Mouse (Mus musculus): ENCODE measurements around the gene Aptx. TPM values are rescaled to one million over a fixed set of nuclear protein-coding genes. Genes with fewer than 3 reads are reported as not detected.

The Aptx gene
- polyA plus RNA-seq, 1 experiment from 2014 or later: 31.5 TPM

- no peak for ATAC-seq (replicated peaks; ENCODE audit: extremely low read depth, insufficient read depth, low FRiP score)
- Histone ChIP-seq H3K9ac (ENCODE audit: low read length) (no peak overlapping the region), H3K27me3 (ENCODE audit: control insufficient read depth, insufficient read depth, low read length) (no peaks in the 10 kb centered on the region), H3K4me3 (ENCODE audit: low read length) (no peak overlapping the region), H3K27ac (ENCODE audit: low read length) (no peak overlapping the region), H3K4me2 (ENCODE audit: low read depth, low read length) (no peak overlapping the region), H3K9me3 (replicated peaks; ENCODE audit: control insufficient read depth, low read length) (no peaks in the 10 kb centered on the region), H3K4me1 (ENCODE audit: control insufficient read depth, insufficient read depth, low read length) (no peaks in the 10 kb centered on the region; the same call in 1 of the 2 replicates), H3K36me3 (ENCODE audit: control insufficient read depth, insufficient read depth) (peaks cover 11% of the 10 kb centered on the region)
- 18% methylated on average over 3 of the region's 3 CpGs for WGBS
Observed at GRCm38 (mm10) chr4:40681908-40682307, 21.1 kb downstream of the Aptx start.

DNA sequence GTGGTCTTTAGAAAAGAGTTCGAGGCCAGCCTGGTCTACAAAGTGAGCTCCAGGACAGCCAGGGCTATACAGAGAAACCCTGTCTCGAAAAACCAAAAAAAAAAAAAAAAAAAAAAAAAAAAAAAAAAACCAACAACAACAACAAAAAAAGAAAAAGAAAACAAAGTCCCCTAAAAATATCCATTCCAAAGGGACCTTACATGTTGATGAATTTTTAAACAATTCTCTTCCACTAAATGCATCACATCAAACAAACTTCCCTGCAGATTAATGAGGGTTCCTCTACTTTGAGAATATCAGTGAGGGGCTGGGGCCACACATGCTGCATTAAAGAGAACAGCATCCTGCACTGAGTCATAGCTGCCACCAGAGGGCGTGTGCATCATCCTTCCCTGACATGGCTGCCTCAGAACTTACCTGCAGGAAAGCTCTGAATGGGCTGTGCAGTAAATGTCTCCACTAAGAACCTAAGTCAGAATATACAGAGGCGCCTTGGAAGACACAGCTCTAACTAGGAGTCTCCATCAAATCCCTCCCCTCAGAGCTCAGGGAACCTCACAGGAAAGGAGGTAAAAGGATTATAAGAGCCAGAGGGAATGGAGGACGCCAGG lies 22.6 kb downstream of the Aptx start:
- no peak overlapping the region for H3K4me3 ChIP-seq (ENCODE audit: low read length)
- H3K9me3 ChIP-seq (replicated peaks; ENCODE audit: control insufficient read depth, low read length): no peaks in the 10 kb centered on the region
- WGBS: 47% methylated on average over 5 of the region's 5 CpGs
- peaks cover 6% of the 10 kb centered on the region for H3K4me1 ChIP-seq (ENCODE audit: control insufficient read depth, insufficient read depth, low read length)
- no peaks in the 10 kb centered on the region for H3K27me3 ChIP-seq (ENCODE audit: control insufficient read depth, insufficient read depth, low read length)
- no peak for ATAC-seq (replicated peaks; ENCODE audit: extremely low read depth, insufficient read depth, low FRiP score)
- H3K9ac ChIP-seq (ENCODE audit: low read length): no peak overlapping the region
- H3K36me3 ChIP-seq (ENCODE audit: control insufficient read depth, insufficient read depth): no peaks in the 10 kb centered on the region
- H3K27ac ChIP-seq (ENCODE audit: low read length): no peak overlapping the region
- no peak overlapping the region for H3K4me2 ChIP-seq (ENCODE audit: low read depth, low read length)

DNA sequence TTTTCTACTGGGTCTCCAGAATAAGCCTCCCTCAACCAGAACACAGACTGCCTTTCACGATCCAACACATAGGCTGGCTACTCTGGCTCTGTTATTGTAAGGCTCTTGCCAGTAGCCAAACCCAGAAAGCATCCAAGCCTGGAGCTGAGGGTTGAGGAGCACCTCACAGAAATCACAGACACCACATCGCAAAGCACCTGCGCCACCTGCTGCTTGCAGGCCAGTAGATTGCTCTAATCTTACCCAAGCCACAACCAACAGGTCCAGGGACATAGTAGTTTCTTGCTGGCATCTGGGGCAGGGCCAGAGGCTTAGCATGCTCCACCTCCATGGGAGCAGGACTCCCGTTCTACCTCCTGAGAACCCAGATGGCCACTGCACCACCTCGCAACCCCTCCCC lies 25.9 kb downstream of the Aptx start:
- H3K9ac ChIP-seq (ENCODE audit: low read length): no peak overlapping the region
- ATAC-seq (replicated peaks; ENCODE audit: extremely low read depth, insufficient read depth, low FRiP score): 0 out of 2 replicates have a peak, but pooled peaks have one; percentile 45
- no peaks in the 10 kb centered on the region for H3K9me3 ChIP-seq (replicated peaks; ENCODE audit: control insufficient read depth, low read length)
- peak overlapping the region; percentile 28; the same call in 1 of the 2 replicates for H3K4me2 ChIP-seq (ENCODE audit: low read depth, low read length)
- H3K27ac ChIP-seq (ENCODE audit: low read length): no peak overlapping the region
- no peak overlapping the region for H3K4me3 ChIP-seq (ENCODE audit: low read length)
- H3K4me1 ChIP-seq (ENCODE audit: control insufficient read depth, insufficient read depth, low read length): peaks cover 6% of the 10 kb centered on the region
- WGBS: 35% methylated on average over 5 of the region's 5 CpGs
- H3K27me3 ChIP-seq (ENCODE audit: control insufficient read depth, insufficient read depth, low read length): no peaks in the 10 kb centered on the region
- no peaks in the 10 kb centered on the region for H3K36me3 ChIP-seq (ENCODE audit: control insufficient read depth, insufficient read depth)

DNA sequence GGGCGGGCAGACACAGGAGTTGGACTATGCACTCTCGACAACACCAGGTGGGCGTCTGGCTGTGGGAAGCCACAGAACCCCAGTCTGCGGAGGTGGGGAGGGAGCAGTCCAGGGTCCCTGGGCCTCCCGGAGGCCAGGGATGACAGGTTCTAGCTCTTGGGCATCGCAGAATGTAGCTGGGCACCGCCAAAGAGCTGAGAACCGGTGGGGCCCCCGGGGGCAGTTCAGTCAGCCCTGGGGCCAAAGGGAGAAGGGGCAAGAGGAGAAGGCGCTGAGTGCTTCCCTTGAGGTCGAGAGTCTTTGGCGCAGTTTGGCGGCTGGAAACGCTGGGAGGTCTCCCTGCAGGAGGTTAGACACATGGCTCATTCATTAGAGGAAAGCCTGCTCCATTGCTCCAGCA lies 26.7 kb downstream of the Aptx start:
- WGBS: 19% methylated on average over 14 of the region's 14 CpGs
- no peak for ATAC-seq (replicated peaks; ENCODE audit: extremely low read depth, insufficient read depth, low FRiP score)
- no peaks in the 10 kb centered on the region for H3K36me3 ChIP-seq (ENCODE audit: control insufficient read depth, insufficient read depth)
- H3K27ac ChIP-seq (ENCODE audit: low read length): no peak overlapping the region
- no peaks in the 10 kb centered on the region for H3K27me3 ChIP-seq (ENCODE audit: control insufficient read depth, insufficient read depth, low read length)
- H3K4me1 ChIP-seq (ENCODE audit: control insufficient read depth, insufficient read depth, low read length): peaks cover 6% of the 10 kb centered on the region
- H3K9ac ChIP-seq (ENCODE audit: low read length): 0 out of 2 replicates have a peak overlapping the region, but pooled peaks have one; percentile 25
- H3K4me3 ChIP-seq (ENCODE audit: low read length): no peak overlapping the region
- peak overlapping the region; percentile 21; the same call in 1 of the 2 replicates for H3K4me2 ChIP-seq (ENCODE audit: low read depth, low read length)
- H3K9me3 ChIP-seq (replicated peaks; ENCODE audit: control insufficient read depth, low read length): no peaks in the 10 kb centered on the region

GRCm38 (mm10) chr4:40673526-40673925 lies 29.5 kb downstream of the Aptx start:
- Histone ChIP-seq H3K4me1 (ENCODE audit: control insufficient read depth, insufficient read depth, low read length) (peaks cover 6% of the 10 kb centered on the region), H3K4me3 (ENCODE audit: low read length) (no peak overlapping the region), H3K9ac (ENCODE audit: low read length) (no peak overlapping the region), H3K9me3 (replicated peaks; ENCODE audit: control insufficient read depth, low read length) (no peaks in the 10 kb centered on the region), H3K27ac (ENCODE audit: low read length) (no peak overlapping the region), H3K36me3 (ENCODE audit: control insufficient read depth, insufficient read depth) (no peaks in the 10 kb centered on the region), H3K27me3 (ENCODE audit: control insufficient read depth, insufficient read depth, low read length) (no peaks in the 10 kb centered on the region), H3K4me2 (ENCODE audit: low read depth, low read length) (no peak overlapping the region)
- ATAC-seq (replicated peaks; ENCODE audit: extremely low read depth, insufficient read depth, low FRiP score): no peak
- 84% methylated on average over 5 of the region's 5 CpGs for WGBS

DNA sequence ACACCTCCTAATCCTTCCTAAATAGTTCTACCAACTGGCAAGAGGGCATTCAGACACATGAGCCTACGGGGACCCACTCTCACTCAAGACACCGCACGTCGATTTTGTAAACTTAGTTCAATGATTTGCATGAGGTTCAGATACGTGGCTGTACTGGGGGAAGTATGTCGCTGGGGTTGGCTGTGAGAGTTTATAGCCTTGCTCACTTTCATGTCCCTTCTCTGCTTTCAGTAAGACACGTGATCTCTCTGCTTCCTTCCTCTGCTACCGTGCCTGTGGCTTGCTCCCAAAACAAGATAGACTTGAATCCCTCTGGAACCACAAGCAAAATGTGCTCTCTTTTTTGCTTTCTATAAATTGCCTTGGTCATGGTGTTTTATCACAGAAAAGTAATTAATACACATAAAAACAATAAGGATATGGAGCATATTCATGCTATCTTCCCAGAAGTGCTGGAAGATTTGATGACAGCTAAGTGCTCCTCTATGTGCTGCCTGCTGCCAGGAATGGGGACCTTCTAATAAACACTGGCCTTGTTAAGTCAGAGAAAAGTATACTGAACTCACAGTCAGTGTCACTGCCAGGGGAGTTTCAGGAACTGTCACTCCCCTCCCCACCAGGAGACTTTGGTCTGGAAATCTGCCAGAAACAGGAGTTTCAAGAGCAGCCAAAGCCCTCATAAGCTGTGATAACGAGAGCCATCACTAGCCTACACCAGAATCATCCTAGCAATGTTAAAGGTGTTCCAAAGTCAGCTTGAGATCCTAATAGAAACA lies 36.6 kb downstream of the Aptx start:
- Histone ChIP-seq H3K9me3 (replicated peaks; ENCODE audit: control insufficient read depth, low read length) (peaks cover 4% of the 10 kb centered on the region), H3K27ac (ENCODE audit: low read length) (peak overlapping the region; percentile 68), H3K27me3 (ENCODE audit: control insufficient read depth, insufficient read depth, low read length) (no peaks in the 10 kb centered on the region), H3K4me1 (ENCODE audit: control insufficient read depth, insufficient read depth, low read length) (0 out of 2 replicates have a peak, but pooled peaks cover 4% of the 10 kb centered on the region), H3K4me2 (ENCODE audit: low read depth, low read length) (no peak overlapping the region), H3K36me3 (ENCODE audit: control insufficient read depth, insufficient read depth) (no peaks in the 10 kb centered on the region), H3K4me3 (ENCODE audit: low read length) (no peak overlapping the region), H3K9ac (ENCODE audit: low read length) (no peak overlapping the region)
- peak; percentile 80 for ATAC-seq (replicated peaks; ENCODE audit: extremely low read depth, insufficient read depth, low FRiP score)
- 64% methylated on average over 9 of the region's 9 CpGs for WGBS

DNA sequence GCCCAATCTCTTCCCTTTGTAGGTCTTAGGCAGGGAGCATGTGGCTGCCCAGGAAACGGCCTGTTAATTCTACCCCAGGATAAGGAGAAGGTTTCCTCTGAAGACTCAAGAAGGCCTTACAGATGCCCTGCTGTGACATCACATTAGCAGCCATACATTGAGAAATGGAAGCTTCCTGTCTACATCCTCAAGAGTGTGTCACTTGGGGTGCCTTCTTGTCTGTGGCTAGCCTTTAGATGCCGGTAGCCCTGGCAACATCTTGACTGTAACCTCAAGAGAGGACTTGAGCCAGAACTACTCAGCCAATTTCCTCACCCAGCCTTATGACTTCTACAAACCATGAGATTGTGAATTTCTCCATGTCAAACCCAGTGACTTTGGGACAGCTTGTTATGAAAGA lies 51.9 kb downstream of the Aptx start:
- WGBS: 89% methylated on average over 2 of the region's 2 CpGs
- no peak for ATAC-seq (replicated peaks; ENCODE audit: extremely low read depth, insufficient read depth, low FRiP score)

GRCm38 (mm10) chr4:40649111-40649510 lies 53.9 kb downstream of the Aptx start:
- Histone ChIP-seq H3K4me2 (ENCODE audit: low read depth, low read length) (no peak overlapping the region), H3K9ac (ENCODE audit: low read length) (no peak overlapping the region), H3K27ac (ENCODE audit: low read length) (no peak overlapping the region), H3K36me3 (ENCODE audit: control insufficient read depth, insufficient read depth) (no peaks in the 10 kb centered on the region), H3K9me3 (replicated peaks; ENCODE audit: control insufficient read depth, low read length) (0 out of 2 replicates have a peak, but pooled peaks cover 3% of the 10 kb centered on the region), H3K27me3 (ENCODE audit: control insufficient read depth, insufficient read depth, low read length) (no peaks in the 10 kb centered on the region), H3K4me1 (ENCODE audit: control insufficient read depth, insufficient read depth, low read length) (no peaks in the 10 kb centered on the region), H3K4me3 (ENCODE audit: low read length) (no peak overlapping the region)
- 54% methylated on average over 5 of the region's 5 CpGs for whole genome bisulfite sequencing
- ATAC-seq (replicated peaks; ENCODE audit: extremely low read depth, insufficient read depth, low FRiP score): no peak

More for the DNA sequence above, 51.9 kb downstream of the Aptx start:
- no peak overlapping the region for H3K9ac ChIP-seq (ENCODE audit: low read length)
- no peak overlapping the region for H3K4me3 ChIP-seq (ENCODE audit: low read length)
- H3K4me2 ChIP-seq (ENCODE audit: low read depth, low read length): no peak overlapping the region
- H3K27ac ChIP-seq (ENCODE audit: low read length): no peak overlapping the region
- H3K36me3 ChIP-seq (ENCODE audit: control insufficient read depth, insufficient read depth): no peaks in the 10 kb centered on the region
- H3K4me1 ChIP-seq (ENCODE audit: control insufficient read depth, insufficient read depth, low read length): no peaks in the 10 kb centered on the region
- 0 out of 2 replicates have a peak, but pooled peaks cover 3% of the 10 kb centered on the region for H3K9me3 ChIP-seq (replicated peaks; ENCODE audit: control insufficient read depth, low read length)
- H3K27me3 ChIP-seq (ENCODE audit: control insufficient read depth, insufficient read depth, low read length): no peaks in the 10 kb centered on the region

DNA sequence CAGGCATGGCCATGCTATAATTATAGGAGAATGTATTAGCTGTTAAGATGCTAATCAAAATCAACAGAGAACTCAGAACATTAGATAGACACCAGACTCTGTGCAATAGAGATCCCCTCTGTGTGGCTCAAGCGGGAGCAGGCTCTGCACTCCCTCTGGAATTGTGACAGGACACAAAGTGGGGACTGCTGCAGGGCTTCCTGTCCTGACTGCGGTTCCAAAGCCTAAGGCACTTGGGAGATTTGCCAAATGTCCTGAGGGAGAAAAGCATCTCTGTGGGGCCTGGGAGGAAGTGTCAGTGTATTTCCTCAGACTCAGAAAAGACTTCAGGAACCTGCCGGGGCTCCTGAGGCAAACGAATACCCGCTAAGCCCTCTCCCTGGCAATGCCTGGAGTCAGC lies 59.4 kb downstream of the Aptx start:
- Histone ChIP-seq H3K9ac (ENCODE audit: low read length) (no peak overlapping the region), H3K4me1 (ENCODE audit: control insufficient read depth, insufficient read depth, low read length) (0 out of 2 replicates have a peak, but pooled peaks cover 2% of the 10 kb centered on the region), H3K36me3 (ENCODE audit: control insufficient read depth, insufficient read depth) (no peaks in the 10 kb centered on the region), H3K27ac (ENCODE audit: low read length) (no peak overlapping the region), H3K4me2 (ENCODE audit: low read depth, low read length) (no peak overlapping the region), H3K9me3 (replicated peaks; ENCODE audit: control insufficient read depth, low read length) (no peaks in the 10 kb centered on the region), H3K27me3 (ENCODE audit: control insufficient read depth, insufficient read depth, low read length) (no peaks in the 10 kb centered on the region), H3K4me3 (ENCODE audit: low read length) (no peak overlapping the region)
- ATAC-seq (replicated peaks; ENCODE audit: extremely low read depth, insufficient read depth, low FRiP score): no peak
- WGBS: 37% methylated on average over 5 of the region's 5 CpGs

Data from heart, embryonic 16.5 days (tissue).